Mouse (Mus musculus): ENCODE measurements around the gene Gm44503. TPM values are rescaled to one million over a fixed set of nuclear protein-coding genes. Genes with fewer than 3 reads are reported as not detected.

The Gm44503 gene
- polyA plus RNA-seq, 1 experiment from 2014 or later = not detected

DNA sequence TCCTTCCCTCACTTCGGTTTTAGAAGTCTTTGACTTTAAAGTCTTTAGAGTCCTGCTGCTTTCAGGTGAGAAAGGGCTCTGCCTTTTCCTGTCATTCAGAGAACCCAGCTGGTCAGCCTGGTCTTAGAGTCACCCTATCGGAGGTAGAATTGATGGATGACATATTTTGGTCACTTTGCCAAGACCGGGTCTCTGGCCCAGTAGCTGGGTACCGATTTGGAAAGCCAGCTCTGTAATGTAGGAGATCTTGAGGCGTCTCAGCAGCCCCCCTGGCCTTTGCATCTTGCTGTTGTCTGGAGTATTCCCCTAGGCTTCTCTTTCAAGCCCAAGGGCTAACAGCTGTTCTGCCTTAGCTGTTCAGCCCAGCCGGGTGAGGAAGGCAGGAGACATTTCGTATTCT, 86.6 kb downstream of the Gm44503 start:
- DNase-seq (ENCODE audit: low read depth, low spot score) (no peak), ATAC-seq (no peak)
- in situ Hi-C loops (cut with MboI; ENCODE audit: low pct_unique_long_range_greater_than_20kb) = no loop called here
- ChIA-PET POLR2A (no interaction called here), CTCF (interaction anchor here (1.0 to 2.4 kb wide), 5 partner anchors 10 to 57 kb away, joined by 3 to 10 read pairs (median 4); no protein-coding TSS in a partner anchor)
- H3K27me3 ChIP-seq = no peaks in the 10 kb centered on the region
- TF ChIP-seq CTCF (IDR thresholded peaks at IDR 0.05) = no peak

DNA sequence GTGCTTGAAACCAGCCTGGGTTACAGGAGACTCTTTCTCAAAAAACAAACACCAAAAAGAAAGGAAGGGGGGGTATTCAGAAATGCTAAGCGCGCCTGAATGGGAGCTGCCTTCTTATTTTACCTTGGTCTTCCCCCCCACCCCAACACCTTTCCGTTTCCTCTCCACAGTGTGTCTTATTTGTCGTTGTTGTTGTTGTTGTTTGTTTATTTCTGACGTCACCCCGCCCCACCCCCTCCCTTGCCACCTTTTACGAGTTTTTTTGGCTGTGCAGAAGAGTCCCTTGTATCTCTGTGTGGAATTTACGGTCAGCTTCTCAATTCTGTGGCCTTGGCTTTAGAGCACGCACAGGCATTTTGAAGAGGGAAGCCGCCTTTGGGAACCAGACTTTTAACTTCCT, 87.1 kb downstream of the Gm44503 start:
- no peak for DNase-seq (ENCODE audit: low read depth, low spot score)
- ATAC-seq = no peak
- in situ Hi-C loops (cut with MboI; ENCODE audit: low pct_unique_long_range_greater_than_20kb) = no loop called here
- POLR2A ChIA-PET = interaction anchor here (0.6 kb wide), 1 partner anchor 1063 kb away, joined by 3 read pairs; no protein-coding TSS in a partner anchor
- CTCF ChIA-PET = interaction anchor here (1.1 to 2.4 kb wide), 3 partner anchors 10 to 51 kb away, joined by 4 to 10 read pairs (median 6); no protein-coding TSS in a partner anchor
- H3K27me3 ChIP-seq = no peaks in the 10 kb centered on the region
- no peak for TF ChIP-seq CTCF (IDR thresholded peaks at IDR 0.05)

DNA sequence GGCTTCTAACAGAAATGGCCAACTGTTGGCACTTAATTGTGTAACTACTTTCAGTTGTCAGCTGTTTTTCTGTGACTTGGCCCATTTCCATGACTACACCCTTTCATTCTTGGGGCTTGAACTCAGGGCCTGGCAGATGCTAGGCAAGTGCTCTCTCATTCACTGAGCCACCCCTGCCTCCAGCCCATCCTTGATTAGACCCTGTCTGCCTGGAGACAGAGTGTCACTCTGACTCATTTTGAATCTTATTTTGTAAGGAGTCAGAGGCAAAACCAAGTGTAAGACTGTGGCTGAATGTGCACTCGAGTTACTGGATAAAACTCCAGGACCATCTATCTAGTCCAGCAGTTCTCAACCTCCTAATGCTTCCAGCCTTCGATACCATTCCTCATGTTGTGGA, 89.3 kb downstream of the Gm44503 start:
- H3K27me3 ChIP-seq = no peaks in the 10 kb centered on the region
- in situ Hi-C loops (cut with MboI; ENCODE audit: low pct_unique_long_range_greater_than_20kb) = no loop called here
- ChIA-PET POLR2A (no interaction called here), CTCF (no interaction called here)
- no peak for TF ChIP-seq CTCF (IDR thresholded peaks at IDR 0.05)
- DNase-seq (ENCODE audit: low read depth, low spot score) (no peak), ATAC-seq (no peak)

DNA sequence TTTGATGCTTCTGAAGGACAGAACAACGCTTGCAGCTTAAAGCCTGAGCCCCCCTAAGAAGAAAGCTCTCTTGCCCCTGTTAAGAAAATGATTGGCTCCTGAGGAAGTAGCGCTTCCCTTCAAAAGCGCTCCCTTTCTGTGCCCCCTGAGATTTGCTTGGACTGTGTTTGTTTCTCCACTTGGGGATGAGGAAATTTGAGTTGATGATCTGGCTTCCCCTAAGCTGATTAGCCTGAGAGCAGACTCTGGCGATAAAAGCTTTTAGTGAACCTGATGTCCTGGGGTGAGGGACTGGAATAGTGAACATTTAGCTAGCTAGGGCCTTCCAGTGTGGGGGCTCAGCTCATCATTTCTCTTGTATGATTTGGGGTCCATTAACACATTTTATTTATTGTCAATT, 90.3 kb downstream of the Gm44503 start:
- no peak for ATAC-seq
- in situ Hi-C loops (cut with MboI; ENCODE audit: low pct_unique_long_range_greater_than_20kb) = no loop called here

DNA sequence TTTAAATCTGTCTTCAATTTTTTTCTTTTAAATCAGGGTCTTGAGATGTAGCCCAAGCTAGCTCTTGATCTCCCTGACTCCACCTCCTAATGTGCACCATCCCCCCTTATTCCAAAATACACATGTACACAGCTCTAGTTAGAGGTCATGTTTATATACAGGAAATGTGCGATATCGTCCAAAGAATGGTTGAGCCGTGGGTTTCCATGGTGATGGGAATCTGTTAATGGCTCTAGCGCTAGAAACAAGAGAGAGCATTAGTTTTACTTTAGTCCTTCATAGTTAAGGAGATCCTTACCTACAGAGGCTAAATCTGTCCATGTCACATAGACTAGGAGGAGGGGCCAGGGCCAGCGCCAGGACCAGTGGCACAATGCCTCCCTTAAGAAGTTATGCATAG, 91.2 kb downstream of the Gm44503 start:
- ATAC-seq = no peak
- in situ Hi-C loops (cut with MboI; ENCODE audit: low pct_unique_long_range_greater_than_20kb) = no loop called here
- H3K27me3 ChIP-seq = no peaks in the 10 kb centered on the region
- no peak for DNase-seq (ENCODE audit: low read depth, low spot score)
- ChIA-PET CTCF (no interaction called here), POLR2A (no interaction called here)
- no peak for TF ChIP-seq CTCF (IDR thresholded peaks at IDR 0.05)

More for the DNA sequence above, 90.3 kb downstream of the Gm44503 start:
- no peak for DNase-seq (ENCODE audit: low read depth, low spot score)
- no peaks in the 10 kb centered on the region for H3K27me3 ChIP-seq
- CTCF ChIA-PET = no interaction called here
- POLR2A ChIA-PET = no interaction called here
- TF ChIP-seq CTCF (IDR thresholded peaks at IDR 0.05) = no peak

DNA sequence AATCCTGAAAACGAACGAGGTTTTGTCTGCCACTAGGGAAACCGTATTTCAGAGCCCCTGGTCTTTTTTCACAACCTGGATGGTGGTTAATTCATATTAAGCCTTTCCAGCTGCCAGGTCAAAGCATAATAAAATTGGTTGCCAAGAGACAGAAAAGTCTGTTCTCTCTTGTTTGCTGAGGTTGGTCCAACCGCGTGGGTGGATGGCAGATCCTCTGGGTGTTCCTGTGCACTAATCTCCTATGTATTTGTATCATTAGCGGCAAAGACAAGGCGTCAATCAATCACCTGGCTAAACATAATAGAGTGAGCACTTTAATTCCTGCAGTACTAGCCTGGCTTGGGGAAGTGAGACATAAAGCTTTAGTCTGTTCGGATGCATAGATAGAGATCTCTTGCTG, 92.0 kb downstream of the Gm44503 start:
- in situ Hi-C loops (cut with MboI; ENCODE audit: low pct_unique_long_range_greater_than_20kb) = no loop called here
- DNase-seq (ENCODE audit: low read depth, low spot score) (no peak), ATAC-seq (no peak)
- H3K27me3 ChIP-seq = no peaks in the 10 kb centered on the region
- no peak for TF ChIP-seq CTCF (IDR thresholded peaks at IDR 0.05)
- POLR2A ChIA-PET = no interaction called here
- CTCF ChIA-PET = no interaction called here

DNA sequence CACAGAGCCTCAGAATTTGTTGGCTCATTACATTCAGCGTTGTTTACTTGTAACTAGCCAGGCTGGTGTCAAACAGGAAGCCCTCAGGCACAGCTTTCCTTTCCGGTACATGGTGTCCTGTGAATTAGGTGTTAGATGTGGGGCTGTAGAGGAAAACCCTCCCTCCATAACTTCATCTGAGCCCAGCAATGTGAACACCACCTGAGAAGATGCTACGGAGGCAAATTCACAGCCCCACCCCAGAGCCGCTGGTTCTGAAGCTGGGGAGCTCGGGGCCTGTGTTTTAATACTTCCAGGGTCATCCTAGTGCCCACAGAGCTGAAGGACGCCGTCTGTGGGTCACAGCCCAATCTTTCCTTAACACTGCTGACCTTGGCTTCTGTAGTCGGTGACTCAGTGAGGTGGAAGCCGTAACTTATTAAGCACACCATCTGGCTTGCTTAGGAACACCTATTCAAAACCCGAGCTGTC, 96.8 kb downstream of the Gm44503 start:
- TF ChIP-seq CTCF (IDR thresholded peaks at IDR 0.05) = no peak
- ATAC-seq (no peak), DNase-seq (ENCODE audit: low read depth, low spot score) (no peak)
- POLR2A ChIA-PET = no interaction called here
- in situ Hi-C loops (cut with MboI; ENCODE audit: low pct_unique_long_range_greater_than_20kb) = no loop called here
- CTCF ChIA-PET = interaction anchor here (1.6 kb wide), 1 partner anchor 10 kb away, joined by 4 read pairs; no protein-coding TSS in a partner anchor
- no peaks in the 10 kb centered on the region for H3K27me3 ChIP-seq

DNA sequence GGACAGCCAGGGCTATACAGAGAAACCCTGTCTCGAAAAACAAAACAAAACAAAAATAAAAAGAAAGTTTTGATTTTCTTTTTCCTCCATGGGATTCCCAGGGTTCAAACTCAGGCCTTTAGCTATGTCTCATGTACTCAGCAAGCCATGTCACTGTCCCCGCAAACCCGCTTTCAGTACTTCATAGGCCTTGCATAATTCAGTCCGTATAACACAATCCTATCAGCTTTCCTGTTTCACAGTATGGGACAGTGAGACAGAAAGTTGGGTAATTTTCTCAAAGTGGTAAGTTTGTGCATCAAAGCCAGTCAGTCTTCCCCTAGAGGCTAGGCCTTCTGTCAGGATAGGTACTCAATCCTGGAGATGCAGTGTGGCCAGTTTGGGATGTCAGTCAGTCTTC, 100.6 kb downstream of the Gm44503 start:
- in situ Hi-C loops (cut with MboI; ENCODE audit: low pct_unique_long_range_greater_than_20kb) = no loop called here
- DNase-seq (ENCODE audit: low read depth, low spot score) = no peak
- no peaks in the 10 kb centered on the region for H3K27me3 ChIP-seq
- TF ChIP-seq CTCF (IDR thresholded peaks at IDR 0.05) = no peak
- ChIA-PET CTCF (no interaction called here), POLR2A (no interaction called here)
- no peak for ATAC-seq

DNA sequence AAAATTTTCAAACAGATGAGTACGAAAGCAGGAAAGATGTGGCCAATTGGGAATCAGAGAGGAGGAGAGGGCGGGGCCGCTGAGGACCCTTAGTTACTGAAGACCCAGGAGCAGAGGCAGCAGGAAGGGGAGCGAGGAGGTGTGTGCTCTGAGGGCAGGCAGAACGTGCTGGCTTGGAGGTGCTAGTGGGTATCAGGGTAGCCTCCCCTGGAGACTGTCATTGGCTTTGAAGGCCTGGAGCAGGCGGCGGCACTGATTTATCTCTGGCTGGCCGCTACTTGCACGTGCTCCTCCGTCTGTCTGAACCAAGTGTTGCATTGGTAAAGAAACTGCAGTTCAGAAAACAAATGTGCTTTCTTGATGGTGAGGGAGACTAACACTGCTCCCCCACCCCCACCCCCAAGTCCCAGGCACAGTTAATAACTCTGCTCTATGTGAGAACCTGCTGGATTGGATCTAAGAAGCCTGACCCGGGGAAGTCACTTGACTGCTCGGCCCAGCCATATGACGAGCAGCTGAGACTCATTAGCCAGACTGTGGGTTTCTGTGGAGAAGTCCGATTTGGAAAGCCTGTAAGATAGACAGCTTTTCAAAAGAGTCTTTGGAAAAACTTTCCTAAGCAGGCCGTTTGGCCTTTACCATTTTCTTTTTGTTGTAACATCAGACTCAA, 105.1 kb downstream of the Gm44503 start:
- ATAC-seq = no peak
- no peak for TF ChIP-seq CTCF (IDR thresholded peaks at IDR 0.05)
- no peaks in the 10 kb centered on the region for H3K27me3 ChIP-seq
- DNase-seq (ENCODE audit: low read depth, low spot score) = no peak
- POLR2A ChIA-PET = no interaction called here
- CTCF ChIA-PET = no interaction called here
- in situ Hi-C loops (cut with MboI; ENCODE audit: low pct_unique_long_range_greater_than_20kb) = no loop called here

Other genes starting within 250 kb of the Gm44503 start
- 2.1 TPM for gene Prtg, start 152.0 kb upstream of the Gm44503 start, polyA plus RNA-seq (2021)
- 8.4 TPM for gene Pygo1, start 33.2 kb upstream of the Gm44503 start, polyA plus RNA-seq (2021)
- gene Dyx1c1, start 67 bp upstream of the Gm44503 start, polyA plus RNA-seq (2021) = 0.77 TPM
- 24.3 TPM for gene Ccpg1os, start 26.5 kb downstream of the Gm44503 start, polyA plus RNA-seq (2021)
- 63.2 TPM for gene Ccpg1, start 26.6 kb downstream of the Gm44503 start, polyA plus RNA-seq (2021)
- gene Pigb, start 81.5 kb downstream of the Gm44503 start, polyA plus RNA-seq (2021) = 23.3 TPM
- 2.9 TPM for gene Rab27a, start 86.0 kb downstream of the Gm44503 start, polyA plus RNA-seq (2021)
- gene Khdc3, start 143.0 kb downstream of the Gm44503 start, polyA plus RNA-seq (2021) = not detected
- gene Gm20509, start 143.6 kb downstream of the Gm44503 start, polyA plus RNA-seq (2021) = not detected
- 52.1 TPM for gene Rsl24d1, start 154.6 kb downstream of the Gm44503 start, polyA plus RNA-seq (2021)